Mouse (Mus musculus): ENCODE measurements around the gene Kif16b. TPM values are rescaled to one million over a fixed set of nuclear protein-coding genes. Genes with fewer than 3 reads are reported as not detected.

Kif16b gene
- polyA plus RNA-seq (2012; ENCODE audit: low replicate concordance): 1.0 and 1.5 TPM in 2 replicates

GRCm38 (mm10) chr2:142900862-142901805 is at the start of gene Kif16b:
Gene Kif16b, minus strand, starts transcription at chr2:142901531.

Other genes with a start within 250 kb of the Kif16b start
- 0.18 and 2.5 TPM in 2 replicates for gene Snrpb2, start 161.5 kb upstream of the Kif16b start, polyA plus RNA-seq (2012; ENCODE audit: low replicate concordance)
- not detected in 2 replicates for gene Otor, start 176.9 kb upstream of the Kif16b start, polyA plus RNA-seq (2012; ENCODE audit: low replicate concordance)